ENCODE assay signal across 14 mouse cellular contexts in genomic region chr2:69053210-69053858, GRCm38 (mm10).
A peak's percentile ranks its signal among the peaks of the same experiment; 100 is the strongest.
DNase-seq lines count a peak whose midpoint lies in the region; ATAC-seq and TF ChIP-seq lines count a peak whose summit lies in the region.
"Had no signal": no experiment of that assay in that cellular context is flagged by ENCODE, and none has a peak within 500 bp of the region (broad histone marks: within the 10 kb centered on the region; RNA-seq: fewer than 3 reads in every experiment).

No protein-coding gene starts in this region.

- ATAC-seq in liver, embryonic 12.5 days: no peak
- ATAC-seq in neural tube, embryonic 15.5 days (ENCODE audit: low FRiP score): peak; percentile 62

- H3K79me2 ChIP-seq in liver, adult 2 months (ENCODE audit: control insufficient read depth, insufficient read depth, low read length): no peaks in the 10 kb centered on the region; the same call in 1 of the 2 replicates

- TF ChIP-seq CTCF in liver, adult 2 months (IDR thresholded peaks at IDR 0.05; ENCODE audit: low read depth, low read length): no peak
- no peak for TF ChIP-seq CTCF in kidney, adult 2 months (conservative IDR thresholded peaks at IDR 0.05; ENCODE audit: insufficient read depth, insufficient read length, low read depth, low read length)

- H3K27me3 ChIP-seq in liver, adult 2 months (ENCODE audit: control insufficient read depth, insufficient read depth, low read length): no peaks in the 10 kb centered on the region
- H3K27me3 ChIP-seq in liver, embryonic 12.5 days (replicated peaks): no peaks in the 10 kb centered on the region
- H3K27me3 ChIP-seq in kidney, adult 2 months (replicated peaks; ENCODE audit: control insufficient read depth, insufficient read depth, low read length): no peaks in the 10 kb centered on the region
- no peaks in the 10 kb centered on the region for H3K27me3 ChIP-seq in neural tube, embryonic 15.5 days (replicated peaks)
- H3K27me3 ChIP-seq: embryonic facial prominence, embryonic 13.5 days; heart, embryonic 13.5 days had no signal

- H3K27ac ChIP-seq in liver, adult 2 months (replicated peaks; ENCODE audit: insufficient read depth, low read depth, low read length): no peak overlapping the region
- no peak overlapping the region for H3K27ac ChIP-seq in liver, embryonic 12.5 days
- H3K27ac ChIP-seq in kidney, adult 2 months (ENCODE audit: insufficient read depth, low read depth, low read length): no peak overlapping the region
- no peak overlapping the region for H3K27ac ChIP-seq in neural tube, embryonic 15.5 days (replicated peaks)
- H3K27ac ChIP-seq: embryonic facial prominence, embryonic 13.5 days; gastrocnemius, adult 2 months; hindbrain, embryonic 14.5 days; midbrain, embryonic 12.5 days had no signal

- peak; percentile 14 for DNase-seq in liver, adult 2 months (ENCODE audit: extremely low read depth, low read depth, low spot score)
- peak; percentile 54 for DNase-seq in kidney, adult 2 months
- DNase-seq in kidney, postnatal 25 days: peak; percentile 40 to 54
- no peak for DNase-seq in heart, adult 18-20 months
- no peak for DNase-seq in frontal cortex, postnatal 10 days (ENCODE audit: low spot score in 2 of 2)
- DNase-seq: cerebellum, adult 9-11 months; gastrocnemius, adult 2 months; thymus, adult 18-20 months had no signal

- no peak overlapping the region for H3K4me2 ChIP-seq in liver, embryonic 12.5 days
- no peak overlapping the region for H3K4me2 ChIP-seq in neural tube, embryonic 15.5 days
- H3K4me2 ChIP-seq: embryonic facial prominence, embryonic 13.5 days; heart, embryonic 13.5 days; hindbrain, embryonic 14.5 days; midbrain, embryonic 12.5 days had no signal

- WGBS in liver, adult 2 months: 72% methylated on average over 4 of the region's 4 CpGs
- WGBS in liver, embryonic 12.5 days (ENCODE audit: insufficient replicate concordance): 69% methylated on average over 4 of the region's 4 CpGs
- 58% methylated on average over 4 of the region's 4 CpGs for WGBS in kidney, adult 2 months
- WGBS in neural tube, embryonic 15.5 days: 27% methylated on average over 4 of the region's 4 CpGs

- H3K9ac ChIP-seq in liver, adult 2 months (ENCODE audit: low read depth, low read length): no peak overlapping the region
- no peak overlapping the region for H3K9ac ChIP-seq in liver, embryonic 12.5 days
- no peak overlapping the region for H3K9ac ChIP-seq in neural tube, embryonic 15.5 days (replicated peaks)
- H3K9ac ChIP-seq: embryonic facial prominence, embryonic 13.5 days; heart, embryonic 13.5 days; hindbrain, embryonic 14.5 days; midbrain, embryonic 12.5 days had no signal

- no peaks in the 10 kb centered on the region for H3K9me3 ChIP-seq in liver, embryonic 12.5 days (replicated peaks)
- no peaks in the 10 kb centered on the region for H3K9me3 ChIP-seq in neural tube, embryonic 15.5 days (replicated peaks)
- H3K9me3 ChIP-seq: embryonic facial prominence, embryonic 13.5 days; heart, embryonic 13.5 days; midbrain, embryonic 12.5 days had no signal

- no peaks in the 10 kb centered on the region for H3K36me3 ChIP-seq in liver, adult 2 months (ENCODE audit: control insufficient read depth, insufficient read depth, low read length)
- no peaks in the 10 kb centered on the region for H3K36me3 ChIP-seq in liver, embryonic 12.5 days
- H3K36me3 ChIP-seq in kidney, adult 2 months (ENCODE audit: control insufficient read depth, insufficient read depth, low read length): no peaks in the 10 kb centered on the region
- H3K36me3 ChIP-seq in neural tube, embryonic 15.5 days: no peaks in the 10 kb centered on the region
- H3K36me3 ChIP-seq: heart, embryonic 13.5 days; midbrain, embryonic 12.5 days had no signal

- H3K4me3 ChIP-seq in liver, adult 2 months (ENCODE audit: insufficient read depth, low read depth, low read length): no peak overlapping the region
- no peak overlapping the region for H3K4me3 ChIP-seq in liver, embryonic 12.5 days
- no peak overlapping the region for H3K4me3 ChIP-seq in kidney, adult 2 months (ENCODE audit: insufficient read depth, low read depth, low read length)
- H3K4me3 ChIP-seq in neural tube, embryonic 15.5 days (replicated peaks): no peak overlapping the region
- H3K4me3 ChIP-seq: embryonic facial prominence, embryonic 13.5 days; gastrocnemius, adult 2 months; heart, embryonic 13.5 days; midbrain, embryonic 12.5 days had no signal

- H3K4me1 ChIP-seq in liver, adult 2 months (ENCODE audit: control insufficient read depth, insufficient read depth, low read length): peaks cover 6% of the 10 kb centered on the region
- H3K4me1 ChIP-seq in liver, embryonic 12.5 days: no peaks in the 10 kb centered on the region
- H3K4me1 ChIP-seq in kidney, adult 2 months (ENCODE audit: control insufficient read depth, insufficient read depth, low read length): peaks cover 10% of the 10 kb centered on the region
- H3K4me1 ChIP-seq in neural tube, embryonic 15.5 days: peaks cover 14% of the 10 kb centered on the region
- H3K4me1 ChIP-seq: embryonic facial prominence, embryonic 13.5 days; midbrain, embryonic 12.5 days had no signal

- no peak for TF ChIP-seq POLR2A in liver, adult 2 months (IDR thresholded peaks at IDR 0.05; ENCODE audit: extremely low read depth, insufficient read depth, low read length)
- TF ChIP-seq POLR2A in kidney, adult 2 months (IDR thresholded peaks at IDR 0.05; ENCODE audit: low read depth, low read length): no peak

Comparison
In these comparisons a context has a peak if more than half of its experiments do, and no peak if none do; other contexts are left out.
1. DNase-seq: peak in liver, adult 2 months (single experiment), kidney, adult 2 months (single experiment) and kidney, postnatal 25 days (2 of 2); none in heart, adult 18-20 months (0 of 2) and frontal cortex, postnatal 10 days (0 of 2).